Mouse (Mus musculus) liver, embryonic 13.5 days (tissue): ENCODE results near the gene Sv2a. TPM values are rescaled to one million over a fixed set of nuclear protein-coding genes. Genes with fewer than 3 reads are reported as not detected.

Source experiments
- ATAC-seq: fragments of 200-750 bp; cut with Nextera tagmentation; 2 replicates; pipeline ENCODE4 v1.8.0; 2017; ENCODE audit warnings: low read depth, mild to moderate bottlenecking, moderate number of reproducible peaks, moderate library complexity
- DNase-seq: peaks from one replicate; pipeline ENCODE4 v3.0.0; 2022
- H3K27ac ChIP-seq: fragments of 300-500 bp; sonication (generic); 2 replicates; pipeline ENCODE4 v1.5.1; 2015; ENCODE audit warnings: moderate library complexity, mild to moderate bottlenecking, inconsistent platforms
- H3K27me3 ChIP-seq: fragments of 300-500 bp; sonication (generic); 2 replicates; pipeline ENCODE4 v1.6.1; 2015; ENCODE audit warnings: mild to moderate bottlenecking, inconsistent platforms
- H3K36me3 ChIP-seq: fragments of 300-500 bp; sonication (generic); 2 replicates; pipeline ENCODE4 v1.6.1; 2015; ENCODE audit warnings: mild to moderate bottlenecking, inconsistent platforms
- H3K4me1 ChIP-seq: fragments of 300-500 bp; sonication (generic); replicated peaks from 2 replicates; pipeline ENCODE4 v1.6.1; 2015; ENCODE audit warnings: inconsistent platforms
- H3K4me2 ChIP-seq: fragments of 300-500 bp; sonication (generic); 2 replicates; pipeline ENCODE4 v1.6.1; 2015; ENCODE audit warnings: inconsistent platforms, mild to moderate bottlenecking, moderate library complexity
- H3K4me3 ChIP-seq: fragments of 300-500 bp; sonication (generic); replicated peaks from 2 replicates; pipeline ENCODE4 v1.5.1; 2015; ENCODE audit warnings: mild to moderate bottlenecking, inconsistent platforms
- H3K9ac ChIP-seq: fragments of 300-500 bp; sonication (generic); 2 replicates; pipeline ENCODE4 v1.6.1; 2015; ENCODE audit warnings: mild to moderate bottlenecking, inconsistent platforms
- H3K9me3 ChIP-seq: fragments of 300-500 bp; sonication (generic); replicated peaks from 2 replicates; pipeline ENCODE4 v1.6.1; 2016; ENCODE audit warnings: inconsistent platforms
- WGBS: fragments of 180-500 bp; shearing (Covaris S2); methylation state at CpG from one replicate; pipeline ENCODE4 v1.1.7; 2015; ENCODE audit not compliant: insufficient replicate concordance; 5-methylcytosine and 5-hydroxymethylcytosine counted together
- polyA plus RNA-seq: library from polyadenylated mRNA; unstranded; fragments of >200 nt; fragmentation: Nextera tagmentation; extraction: Ambion mirVana; gene quantifications from 2 replicates; pipeline ENCODE4 v1.2.1, GENCODE M21; 2015

The Sv2a gene
- polyA plus RNA-seq = 0.44 and 0.49 TPM in 2 replicates

DNA sequence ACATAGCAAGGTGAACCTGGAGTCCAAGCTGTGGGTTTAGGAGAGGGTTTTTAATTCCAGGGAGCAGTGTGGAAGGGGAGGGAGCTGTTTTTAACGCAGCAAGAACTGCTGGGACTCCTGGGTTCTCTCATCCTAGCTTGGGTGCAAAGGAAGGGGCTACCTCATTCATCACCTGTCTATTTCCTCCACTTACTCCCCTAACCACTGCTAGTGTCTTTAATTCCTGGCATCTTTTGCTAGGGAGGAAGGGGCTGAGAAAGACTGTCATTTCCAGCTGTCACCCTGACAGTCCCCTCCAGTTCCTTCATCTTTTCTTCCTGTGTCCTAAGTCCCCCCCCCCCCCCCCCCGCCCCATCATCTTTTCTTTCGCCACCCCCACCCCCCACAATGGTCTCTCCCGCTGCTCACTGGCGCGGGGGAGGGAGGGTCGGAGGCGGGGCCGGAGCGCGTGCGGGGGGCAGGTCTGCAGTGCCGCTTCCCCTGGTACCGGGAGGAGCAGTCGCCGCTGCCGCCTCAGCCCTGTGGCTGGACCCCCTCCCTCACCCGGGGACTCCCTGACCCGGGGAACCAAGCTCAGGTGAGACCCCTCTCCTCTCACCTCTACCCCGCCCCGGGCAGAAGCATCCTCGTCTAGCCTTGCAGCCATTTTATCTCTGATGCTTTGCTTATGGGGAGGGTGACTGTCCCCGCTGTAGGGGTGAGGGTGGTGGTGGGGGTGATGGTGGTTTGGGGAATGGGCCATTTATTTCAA, at the start of gene Sv2a:
Sv2a (plus strand) TSS at position 425 of the 751 bp plus-strand sequence.
- peak within 1 kb of the TSS; percentile 54 for H3K4me3 ChIP-seq
- H3K27ac ChIP-seq = no peak within 1 kb of the TSS
- H3K36me3 ChIP-seq = peaks cover 28% of the 10 kb centered on the region
- H3K9ac ChIP-seq = peak within 1 kb of the TSS; percentile 51; the same call in 1 of the 2 replicates
- ATAC-seq (no peak), DNase-seq (no peak)
- H3K4me1 ChIP-seq = peaks cover 23% of the 10 kb centered on the region
- no peaks in the 10 kb centered on the region for H3K9me3 ChIP-seq
- H3K27me3 ChIP-seq = peaks cover 32% of the 10 kb centered on the region
- H3K4me2 ChIP-seq = peak within 1 kb of the TSS; percentile 67
- 1% methylated on average over 19 of the region's 23 CpGs for WGBS

DNA sequence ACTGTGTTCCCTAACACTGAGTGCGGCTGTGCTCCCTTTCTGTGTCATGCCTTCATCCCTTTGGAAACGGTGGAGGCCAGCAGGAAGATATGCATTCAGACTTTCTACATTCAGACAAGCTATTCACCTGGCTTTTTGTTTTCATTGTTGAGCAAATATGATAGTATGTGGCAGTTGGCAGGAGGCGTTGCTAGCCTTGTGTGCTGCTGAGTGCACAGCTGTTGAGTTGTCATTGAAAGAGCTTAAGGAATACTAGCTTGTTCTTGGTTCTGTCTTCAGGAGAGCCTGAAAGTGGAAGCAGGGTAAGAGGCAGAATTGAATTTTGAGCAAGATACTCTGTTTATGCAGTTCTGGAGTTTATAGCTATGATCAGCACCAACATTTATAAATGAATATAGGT, 48.5 kb upstream of the Sv2a start:
- Histone ChIP-seq H3K27me3 (no peaks in the 10 kb centered on the region), H3K27ac (no peak overlapping the region), H3K9me3 (no peaks in the 10 kb centered on the region), H3K9ac (no peak overlapping the region), H3K4me2 (no peak overlapping the region), H3K4me3 (no peak overlapping the region), H3K36me3 (0 out of 2 replicates have a peak, but pooled peaks cover 3% of the 10 kb centered on the region), H3K4me1 (peaks cover 19% of the 10 kb centered on the region)
- 76% methylated on average over 3 of the region's 3 CpGs for WGBS
- DNase-seq (no peak), ATAC-seq (no peak)

DNA sequence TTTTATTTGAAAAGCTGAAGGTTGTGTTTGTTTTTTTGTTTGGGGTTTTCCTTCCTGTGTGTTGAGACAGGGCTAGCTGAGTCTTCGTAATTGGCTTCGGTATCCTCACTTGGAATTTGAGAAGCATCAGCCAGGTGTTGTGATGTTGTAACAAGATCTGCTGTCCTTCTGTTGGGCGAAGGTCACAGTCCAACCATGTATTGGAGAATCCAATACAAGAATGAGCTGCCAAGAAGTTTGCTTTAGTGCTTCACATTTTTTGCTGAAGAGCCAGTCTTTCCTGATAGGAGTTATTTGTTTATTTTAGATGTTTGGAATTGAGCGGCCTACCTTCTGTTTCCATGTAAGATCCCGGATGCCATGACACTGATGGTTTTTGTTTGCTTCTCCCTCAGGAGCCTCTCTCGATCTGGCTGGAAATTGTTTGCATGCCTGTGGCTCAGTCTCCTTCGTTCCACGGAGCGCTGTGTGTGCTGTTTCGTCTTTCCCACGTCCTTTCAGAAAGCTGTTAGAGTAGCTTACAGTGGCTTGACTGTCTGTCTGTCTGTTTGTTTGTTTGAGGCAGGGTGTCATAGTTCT, 47.5 kb upstream of the Sv2a start:
- no peak overlapping the region for H3K9ac ChIP-seq
- peaks cover 16% of the 10 kb centered on the region; the same call in 1 of the 2 replicates for H3K4me1 ChIP-seq
- no peak for DNase-seq
- 74% methylated on average over 11 of the region's 11 CpGs for WGBS
- H3K4me2 ChIP-seq = no peak overlapping the region
- ATAC-seq = no peak
- H3K9me3 ChIP-seq = no peaks in the 10 kb centered on the region
- no peak overlapping the region for H3K27ac ChIP-seq
- H3K27me3 ChIP-seq = no peaks in the 10 kb centered on the region
- no peak overlapping the region for H3K4me3 ChIP-seq
- 0 out of 2 replicates have a peak, but pooled peaks cover 3% of the 10 kb centered on the region for H3K36me3 ChIP-seq

GRCm38 (mm10) chr3:96135011-96135410, 45.9 kb upstream of the Sv2a start:
- H3K4me3 ChIP-seq = no peak overlapping the region
- WGBS = 79% methylated on average over 3 of the region's 3 CpGs
- H3K36me3 ChIP-seq = 0 out of 2 replicates have a peak, but pooled peaks cover 3% of the 10 kb centered on the region
- H3K9me3 ChIP-seq = no peaks in the 10 kb centered on the region
- H3K27me3 ChIP-seq = no peaks in the 10 kb centered on the region
- DNase-seq (no peak), ATAC-seq (no peak)
- no peak overlapping the region for H3K9ac ChIP-seq
- H3K4me2 ChIP-seq = no peak overlapping the region
- no peak overlapping the region for H3K27ac ChIP-seq
- 0 out of 2 replicates have a peak, but pooled peaks cover 9% of the 10 kb centered on the region for H3K4me1 ChIP-seq

DNA sequence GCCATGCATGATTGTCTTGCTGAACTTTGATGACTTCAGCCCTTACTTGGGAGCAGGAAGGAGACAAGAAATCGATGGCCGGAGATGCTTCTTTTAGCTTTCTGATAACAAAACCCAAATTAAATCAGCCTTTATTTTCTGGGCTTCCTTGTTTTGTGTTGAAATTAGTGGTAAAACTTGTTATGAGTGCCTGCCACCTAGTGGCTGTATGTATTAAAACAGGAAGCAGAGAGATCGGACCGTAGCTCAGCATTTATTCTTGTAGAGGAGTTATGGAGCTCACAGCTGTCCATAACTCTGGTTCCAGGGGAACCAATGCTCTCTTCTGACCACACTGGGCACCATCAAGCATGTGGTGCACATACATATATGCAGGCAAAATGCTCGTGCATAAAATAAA, 33.0 kb upstream of the Sv2a start:
- Histone ChIP-seq H3K9me3 (no peaks in the 10 kb centered on the region), H3K36me3 (peaks cover 37% of the 10 kb centered on the region), H3K27ac (no peak overlapping the region), H3K4me3 (no peak overlapping the region), H3K4me1 (peaks cover 5% of the 10 kb centered on the region), H3K27me3 (no peaks in the 10 kb centered on the region), H3K4me2 (no peak overlapping the region), H3K9ac (no peak overlapping the region)
- 8% methylated on average over 5 of the region's 5 CpGs for WGBS
- ATAC-seq (no peak), DNase-seq (peak; percentile 42)

- Histone ChIP-seq H3K27me3 (no peaks in the 10 kb centered on the region), H3K36me3 (peaks cover 55% of the 10 kb centered on the region), H3K9ac (no peak overlapping the region), H3K27ac (no peak overlapping the region), H3K4me1 (peaks cover 5% of the 10 kb centered on the region), H3K9me3 (no peaks in the 10 kb centered on the region), H3K4me2 (no peak overlapping the region), H3K4me3 (no peak overlapping the region)
- no peak for DNase-seq
- 73% methylated on average over 7 of the region's 7 CpGs for WGBS
- ATAC-seq = no peak
Observed at GRCm38 (mm10) chr3:96151836-96152235, 29.1 kb upstream of the Sv2a start.

GRCm38 (mm10) chr3:96152611-96153010, 28.3 kb upstream of the Sv2a start:
- Histone ChIP-seq H3K9me3 (no peaks in the 10 kb centered on the region), H3K4me1 (peaks cover 5% of the 10 kb centered on the region), H3K27ac (no peak overlapping the region), H3K4me3 (no peak overlapping the region), H3K27me3 (no peaks in the 10 kb centered on the region), H3K36me3 (peaks cover 55% of the 10 kb centered on the region), H3K4me2 (no peak overlapping the region), H3K9ac (no peak overlapping the region)
- ATAC-seq = no peak
- no peak for DNase-seq
- WGBS = 88% methylated on average over 5 of the region's 5 CpGs

DNA sequence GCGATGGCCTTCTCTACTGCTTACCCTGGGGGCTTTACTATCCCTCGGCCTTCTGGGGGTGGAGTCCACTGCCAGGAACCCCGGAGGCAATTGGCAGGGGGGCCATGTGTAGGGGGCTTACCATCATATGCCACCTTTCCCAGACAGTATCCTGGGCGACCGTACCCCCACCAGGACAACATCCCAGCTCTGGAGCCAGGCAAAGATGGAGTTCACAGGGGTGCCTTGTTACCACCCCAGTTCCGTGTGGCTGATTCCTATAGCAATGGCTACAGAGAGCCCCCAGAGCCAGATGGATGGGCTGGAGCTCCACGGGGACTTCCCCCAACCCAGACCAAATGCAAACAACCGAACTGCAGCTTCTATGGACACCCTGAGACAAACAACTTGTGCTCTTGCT, 25.4 kb upstream of the Sv2a start:
- H3K9me3 ChIP-seq = no peaks in the 10 kb centered on the region
- peaks cover 9% of the 10 kb centered on the region; the same call in 1 of the 2 replicates for H3K4me1 ChIP-seq
- H3K4me3 ChIP-seq = no peak overlapping the region
- no peak overlapping the region for H3K27ac ChIP-seq
- no peak for ATAC-seq
- H3K36me3 ChIP-seq = peaks cover 55% of the 10 kb centered on the region
- no peak overlapping the region for H3K9ac ChIP-seq
- no peak for DNase-seq
- H3K27me3 ChIP-seq = peaks cover 9% of the 10 kb centered on the region
- no peak overlapping the region for H3K4me2 ChIP-seq
- WGBS = 78% methylated on average over 8 of the region's 8 CpGs

DNA sequence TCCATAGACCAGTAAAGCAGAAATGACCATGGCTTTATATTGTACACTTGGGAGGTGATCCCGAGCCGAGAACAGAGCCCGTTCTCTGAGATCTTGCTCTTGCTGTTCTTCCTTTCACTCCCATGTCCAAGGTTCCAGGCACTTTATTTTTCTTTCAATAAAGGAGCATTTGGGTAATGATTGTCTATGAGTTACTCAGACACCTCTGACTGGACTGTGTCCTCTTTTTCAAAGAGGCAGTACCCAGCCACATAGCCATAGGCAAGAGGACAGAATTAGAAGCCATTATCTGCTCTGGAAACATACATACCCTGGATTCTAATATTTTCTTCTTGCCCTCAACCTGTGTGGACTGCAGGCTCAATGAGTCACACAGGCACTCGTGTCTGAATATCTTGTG, 21.1 kb upstream of the Sv2a start:
- Histone ChIP-seq H3K4me3 (no peak overlapping the region), H3K9me3 (no peaks in the 10 kb centered on the region), H3K4me2 (no peak overlapping the region), H3K36me3 (peaks cover 13% of the 10 kb centered on the region), H3K9ac (no peak overlapping the region), H3K27me3 (peaks cover 52% of the 10 kb centered on the region), H3K27ac (no peak overlapping the region), H3K4me1 (peaks cover 21% of the 10 kb centered on the region; the same call in 1 of the 2 replicates)
- ATAC-seq = no peak
- DNase-seq = no peak
- WGBS = 59% methylated on average over 4 of the region's 4 CpGs

GRCm38 (mm10) chr3:96160222-96160802, 20.6 kb upstream of the Sv2a start:
- H3K9me3 ChIP-seq = no peaks in the 10 kb centered on the region
- H3K36me3 ChIP-seq = peaks cover 8% of the 10 kb centered on the region
- H3K9ac ChIP-seq = no peak overlapping the region
- DNase-seq = no peak
- peaks cover 21% of the 10 kb centered on the region; the same call in 1 of the 2 replicates for H3K4me1 ChIP-seq
- 0 out of 2 replicates have a peak, but pooled peaks have one; percentile 24 for ATAC-seq
- H3K4me3 ChIP-seq = no peak overlapping the region
- WGBS = 39% methylated on average over 4 of the region's 4 CpGs
- peak overlapping the region; percentile 51; the same call in 1 of the 2 replicates for H3K4me2 ChIP-seq
- H3K27ac ChIP-seq = peak overlapping the region; percentile 59
- peaks cover 54% of the 10 kb centered on the region for H3K27me3 ChIP-seq

DNA sequence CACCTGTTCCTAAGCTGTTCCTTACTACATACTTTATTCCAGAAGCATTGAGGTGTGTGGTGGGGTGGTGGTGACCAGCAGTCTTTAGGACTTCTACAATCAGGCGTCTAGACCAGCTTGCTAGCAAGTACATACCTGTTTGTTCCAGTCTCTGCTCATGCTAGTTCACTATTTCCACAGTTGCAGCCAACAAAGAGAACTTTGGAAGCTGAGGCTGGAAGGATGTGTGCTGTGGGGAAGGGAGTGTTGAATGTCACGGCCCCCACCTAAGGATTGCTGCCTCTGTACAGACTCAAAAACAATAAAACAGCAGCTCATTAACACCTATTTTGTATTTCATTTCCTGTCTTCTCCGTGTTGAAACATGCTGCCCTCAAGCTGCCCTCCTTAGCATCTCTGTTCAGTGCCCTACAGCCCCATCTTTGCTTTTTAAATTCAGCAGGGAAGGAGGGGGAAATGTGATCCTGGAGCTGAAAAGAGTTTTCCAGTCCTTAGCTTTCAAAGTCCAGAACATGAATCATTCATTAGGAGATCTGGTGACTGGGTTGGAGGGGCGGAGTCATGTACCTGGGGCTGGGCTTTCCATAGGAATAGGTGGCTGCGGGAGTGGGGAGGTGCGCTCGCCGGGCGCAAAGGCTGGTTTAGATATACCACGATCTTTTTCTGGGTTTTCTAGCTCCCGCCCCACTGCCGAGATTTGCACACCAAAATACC, 20.0 kb upstream of the Sv2a start:
- H3K27me3 ChIP-seq = peaks cover 54% of the 10 kb centered on the region
- H3K4me2 ChIP-seq = peak overlapping the region; percentile 51
- no peak for DNase-seq

More for the DNA sequence above, 20.0 kb upstream of the Sv2a start:
- Histone ChIP-seq H3K9ac (no peak overlapping the region), H3K27ac (peak overlapping the region; percentile 59), H3K4me1 (peaks cover 21% of the 10 kb centered on the region; the same call in 1 of the 2 replicates), H3K36me3 (peaks cover 1% of the 10 kb centered on the region; the same call in 1 of the 2 replicates), H3K9me3 (no peaks in the 10 kb centered on the region), H3K4me3 (peak overlapping the region; percentile 45)
- peak; percentile 68 for ATAC-seq
- 5% methylated on average over 12 of the region's 12 CpGs for WGBS
